Mouse (Mus musculus): ENCODE results near the gene Neurl1b.

The Neurl1b gene

GRCm38 (mm10) chr17:26397339-26397738, 17.3 kb upstream of the Neurl1b start:
- DNase-seq (ENCODE audit: low spot score), result peak; percentile 35

- no peak for DNase-seq (ENCODE audit: low spot score)
Measured at GRCm38 (mm10) chr17:26405340-26406100, 9.1 kb upstream of the Neurl1b start.

GRCm38 (mm10) chr17:26412967-26413366, 1.7 kb upstream of the Neurl1b start:
- DNase-seq (ENCODE audit: low spot score), result no peak

DNA sequence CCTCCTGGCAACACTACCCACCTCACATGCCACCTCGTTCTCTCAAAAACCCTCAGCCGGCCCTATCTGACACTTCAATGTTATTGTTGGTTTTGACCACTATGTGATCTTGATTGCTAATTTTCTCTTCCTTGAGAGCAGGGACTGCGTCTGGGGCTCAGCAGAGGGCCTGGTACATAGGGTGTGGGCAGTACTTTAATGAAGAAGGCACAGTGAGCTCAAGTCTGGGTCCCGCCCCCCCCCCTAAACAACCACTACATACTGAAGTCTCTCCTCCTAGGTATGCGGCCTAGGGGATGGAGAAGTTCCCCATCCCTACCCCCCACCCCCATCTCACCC, 476 bp upstream of the Neurl1b start:
- no peak for DNase-seq (ENCODE audit: low spot score)

GRCm38 (mm10) chr17:26415355-26415865, 781 bp downstream of the Neurl1b start:
- DNase-seq (ENCODE audit: low spot score), result no peak

GRCm38 (mm10) chr17:26416141-26416540, 1.5 kb downstream of the Neurl1b start:
- DNase-seq (ENCODE audit: low spot score), result no peak

- DNase-seq (ENCODE audit: low spot score), result no peak
Measured at GRCm38 (mm10) chr17:26417770-26418421, 3.3 kb downstream of the Neurl1b start.

- no peak for DNase-seq (ENCODE audit: low spot score)
Measured at GRCm38 (mm10) chr17:26420491-26421247, 6.0 kb downstream of the Neurl1b start.

DNA sequence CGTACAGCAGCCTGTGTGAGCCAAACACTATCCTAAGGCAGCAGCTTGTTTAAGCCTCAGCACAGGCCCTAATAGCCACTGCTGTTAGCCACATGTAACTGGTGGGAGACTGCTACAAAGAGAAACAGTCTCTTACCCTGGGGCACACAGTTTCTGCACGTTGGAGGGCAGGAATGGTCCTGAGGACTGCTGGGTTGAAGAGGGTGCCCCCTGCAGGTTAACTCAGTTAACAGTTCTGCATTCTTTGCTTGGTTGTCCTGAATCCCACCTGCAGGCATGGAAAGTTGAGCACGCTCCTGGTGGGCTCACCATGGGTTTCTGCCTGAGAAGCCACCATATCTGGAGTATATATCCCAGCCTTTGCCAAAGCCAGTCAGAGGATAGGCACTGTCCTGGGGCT, 6.9 kb downstream of the Neurl1b start:
- DNase-seq (ENCODE audit: low spot score), result no peak

DNA sequence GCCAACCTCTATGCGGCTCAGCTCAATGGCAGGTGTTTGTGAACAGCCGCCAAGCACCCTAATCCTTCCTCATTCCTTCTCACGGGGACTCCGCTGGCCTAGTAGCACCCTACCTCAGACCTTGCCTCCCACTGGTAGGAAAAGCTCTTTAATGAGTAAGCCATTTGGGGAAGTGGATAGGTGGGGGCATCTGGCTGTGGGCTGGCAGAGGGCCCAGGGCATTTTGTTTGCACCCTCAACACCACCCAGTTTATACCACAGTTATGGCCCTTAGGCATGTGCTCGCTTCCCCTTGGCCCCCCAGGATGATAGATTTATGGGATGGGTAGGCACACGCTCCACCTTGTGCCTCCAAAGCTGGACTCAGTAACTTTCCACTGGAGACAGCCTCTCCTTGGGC, 7.8 kb downstream of the Neurl1b start:
- peak; percentile 15 for DNase-seq (ENCODE audit: low spot score)

DNA sequence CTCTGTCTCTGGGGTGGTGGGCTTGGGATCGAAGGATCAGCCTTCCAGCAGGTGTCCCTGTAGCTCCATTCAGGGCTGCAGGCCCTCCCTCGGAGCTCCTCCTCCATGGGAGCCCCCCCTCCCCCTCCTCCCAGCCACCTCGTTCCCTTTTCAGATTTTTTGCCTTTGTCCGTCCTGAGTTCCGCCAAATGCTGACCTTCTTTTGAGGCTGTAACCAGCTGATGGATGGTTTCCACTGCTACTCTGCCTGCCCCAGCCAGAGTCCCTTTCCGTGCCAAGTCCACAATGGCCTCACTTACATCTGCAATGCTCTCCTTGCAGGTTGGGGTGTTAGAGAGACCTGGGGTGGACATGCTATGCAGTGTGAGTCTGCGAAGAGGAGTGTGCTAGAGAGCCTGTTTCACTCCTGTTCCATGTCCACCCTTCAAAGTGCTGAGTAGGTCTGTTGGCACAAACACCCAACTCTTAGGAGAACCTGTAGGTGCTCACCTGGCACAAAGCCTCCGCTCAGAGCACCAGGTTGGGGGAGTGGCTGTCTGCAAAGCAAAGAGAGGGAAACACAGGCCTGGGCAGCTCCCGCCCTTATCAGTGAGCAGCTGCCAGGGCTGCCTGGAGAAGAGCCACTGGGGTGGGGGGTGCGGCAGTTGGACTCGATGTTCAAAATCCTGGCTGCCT, 9.5 kb downstream of the Neurl1b start:
- peak; percentile 66 for DNase-seq (ENCODE audit: low spot score)

- DNase-seq (ENCODE audit: low spot score), result peak; percentile 59
Measured at GRCm38 (mm10) chr17:26424973-26425735, 10.5 kb downstream of the Neurl1b start.

DNA sequence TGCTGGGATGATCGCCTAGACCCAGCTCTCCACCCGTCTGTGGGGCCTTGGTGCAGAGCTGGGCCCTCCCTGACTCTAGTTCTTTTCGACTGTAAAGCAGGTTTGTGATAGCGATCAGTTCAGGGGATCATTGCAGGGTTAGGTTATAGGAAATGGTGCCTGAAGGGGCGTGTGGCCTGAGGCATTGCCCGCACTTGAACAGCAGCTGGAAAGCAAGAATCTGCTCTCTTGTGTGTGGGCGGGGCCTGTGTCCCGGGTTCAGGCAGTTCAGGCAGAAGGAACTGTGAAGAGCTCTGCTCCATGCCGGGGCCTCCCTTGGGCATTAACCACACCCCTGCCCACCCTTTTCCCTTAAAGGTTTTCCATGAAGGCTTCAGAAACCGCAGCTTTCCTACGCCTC, 18.7 kb downstream of the Neurl1b start:
- DNase-seq (ENCODE audit: low spot score), result no peak

DNA sequence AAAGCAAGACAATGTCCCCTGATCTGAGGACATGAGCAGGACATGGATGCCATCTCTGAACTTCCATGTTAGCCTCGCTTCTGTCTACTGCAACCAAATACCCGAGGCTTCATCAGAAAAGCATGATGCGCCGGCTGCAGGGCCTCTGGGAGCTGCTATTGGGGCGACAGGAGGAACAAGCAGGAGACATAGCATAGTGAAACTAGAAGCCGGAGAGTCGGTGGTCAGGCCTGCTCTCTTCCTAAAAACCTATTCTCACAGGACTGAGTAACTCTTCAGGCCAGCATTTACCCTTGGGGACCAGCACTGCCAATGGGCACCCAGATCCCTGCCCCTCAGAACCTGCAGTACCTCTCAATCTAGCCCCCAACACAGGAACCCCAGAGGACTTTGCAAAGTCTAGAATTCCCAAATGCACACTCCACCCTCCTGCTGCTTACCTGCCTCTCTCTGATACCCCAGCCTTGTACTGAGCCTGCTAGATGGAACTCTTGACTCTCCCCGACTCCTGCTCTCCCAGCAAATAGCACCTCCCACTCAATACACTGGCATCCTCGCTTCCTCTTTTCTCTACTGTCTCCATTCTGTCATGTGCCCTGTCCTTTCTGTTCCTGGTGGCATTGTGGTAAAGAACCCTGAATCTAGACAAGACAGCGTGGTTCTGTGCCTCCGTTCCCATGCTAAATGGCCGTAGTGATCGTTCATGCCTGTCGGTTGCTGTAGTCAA, 22.6 kb downstream of the Neurl1b start:
- no peak for DNase-seq (ENCODE audit: low spot score)

DNA sequence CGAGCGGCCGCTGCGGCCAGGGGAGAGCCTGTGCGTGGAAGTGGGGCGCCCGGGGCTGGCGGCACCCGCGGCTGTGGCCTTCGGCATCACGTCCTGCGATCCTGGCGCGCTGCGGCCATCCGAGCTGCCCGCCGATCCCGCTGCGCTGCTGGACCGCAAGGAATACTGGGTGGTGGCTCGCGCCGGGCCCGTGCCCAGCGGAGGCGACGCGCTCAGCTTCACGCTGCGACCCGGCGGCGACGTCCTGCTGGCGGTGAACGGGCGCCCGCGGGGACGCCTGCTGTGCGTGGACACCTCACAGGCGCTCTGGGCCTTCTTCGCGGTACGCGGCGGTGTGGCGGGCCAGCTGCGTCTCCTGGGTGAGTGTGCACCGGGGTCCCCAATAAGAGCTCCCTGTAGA, 24.4 kb downstream of the Neurl1b start:
- DNase-seq (ENCODE audit: low spot score), result no peak

GRCm38 (mm10) chr17:26441024-26441423, 26.4 kb downstream of the Neurl1b start:
- no peak for DNase-seq (ENCODE audit: low spot score)

- DNase-seq (ENCODE audit: low spot score), result no peak
Measured at GRCm38 (mm10) chr17:26442197-26442596, 27.6 kb downstream of the Neurl1b start.

- no peak for DNase-seq (ENCODE audit: low spot score)
Measured at GRCm38 (mm10) chr17:26443865-26444264, 29.2 kb downstream of the Neurl1b start.

DNA sequence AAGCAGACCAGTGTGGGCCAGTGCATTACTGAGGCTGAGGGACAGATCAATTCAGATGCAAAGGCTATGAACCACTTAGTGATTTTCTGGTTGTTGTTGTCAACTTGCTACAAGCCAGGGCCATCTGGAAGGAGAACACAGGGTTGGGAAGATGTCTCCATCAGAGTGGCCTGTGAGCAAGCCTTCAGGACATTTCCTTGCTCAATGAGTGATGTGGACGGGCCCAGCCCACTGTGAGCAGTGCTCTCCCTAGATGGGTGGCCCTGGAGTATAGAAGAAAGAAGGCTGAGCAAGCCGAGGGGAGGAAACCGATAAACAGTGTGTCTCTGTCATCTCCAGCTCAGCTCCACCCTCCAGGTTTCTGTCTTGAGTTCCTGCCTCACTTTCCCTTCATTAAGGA, 34.8 kb downstream of the Neurl1b start:
- DNase-seq (ENCODE audit: low spot score), result no peak

DNA sequence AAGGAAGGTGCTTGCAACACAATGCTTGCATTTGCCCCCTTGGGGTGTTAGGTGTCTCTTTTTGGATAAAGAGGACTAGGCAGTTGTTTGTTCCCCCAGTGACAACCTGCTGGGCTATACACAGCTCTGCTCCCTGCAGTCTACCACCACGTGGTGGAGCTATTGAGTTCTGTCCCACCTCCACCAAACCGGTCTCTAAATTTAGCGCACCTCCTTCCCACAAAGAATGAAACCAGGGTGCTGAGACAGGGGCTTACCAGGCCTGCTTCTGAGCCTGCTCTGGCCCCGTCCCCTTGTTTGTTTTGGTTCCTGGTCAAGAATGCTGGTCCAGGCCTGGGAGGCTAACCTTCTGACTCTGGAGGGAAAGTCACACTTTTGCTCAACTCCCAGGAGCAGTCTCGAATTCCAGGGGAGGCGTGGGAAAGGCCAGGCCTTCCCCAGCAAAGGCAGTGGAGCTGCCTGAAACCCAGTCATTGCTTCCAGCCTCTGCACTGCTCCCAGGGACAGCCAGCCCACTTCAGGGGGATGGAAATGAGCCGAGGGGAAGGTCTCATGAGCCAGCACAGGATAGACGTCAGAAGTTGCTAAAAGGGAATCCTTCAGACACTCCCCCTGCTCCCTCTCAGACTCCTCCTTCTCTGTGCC, 37.1 kb downstream of the Neurl1b start:
- no peak for DNase-seq (ENCODE audit: low spot score)
